Mouse (Mus musculus): Measurements from ENCODE around the gene Sfmbt2. TPM values are rescaled to one million over a fixed set of nuclear protein-coding genes. Genes with fewer than 3 reads are reported as not detected.

The Sfmbt2 gene
- polyA plus RNA-seq, 1 experiment from 2014 or later: 0.31 TPM

DNA sequence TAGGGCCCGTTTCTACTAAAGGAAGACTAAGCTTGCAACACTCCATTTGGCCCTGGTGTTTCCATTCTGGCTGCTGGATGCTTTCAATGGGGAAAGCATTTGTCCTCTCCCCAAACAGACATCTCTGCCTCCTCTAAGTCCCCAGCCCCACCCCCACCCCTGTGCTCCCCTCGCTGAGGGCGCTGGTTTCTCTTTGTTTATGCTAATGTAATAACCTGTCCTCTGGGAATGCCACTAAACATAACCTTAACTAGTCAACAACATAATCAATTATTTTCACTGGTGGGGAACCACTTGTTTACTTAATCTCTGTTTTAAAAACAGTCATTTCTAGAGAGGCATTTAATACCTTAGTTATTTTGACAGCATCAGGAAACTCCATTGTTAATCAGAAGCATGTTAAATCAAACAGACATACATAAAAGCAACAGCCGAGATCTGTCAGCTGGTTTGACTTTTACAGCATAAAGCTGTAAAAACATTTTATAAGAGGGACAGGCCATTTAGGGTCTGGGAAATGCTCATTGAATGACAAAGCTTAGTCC lies 20.0 kb upstream of the Sfmbt2 start:
- H3K4me3 ChIP-seq (replicated peaks): no peak overlapping the region
- no peak overlapping the region for H3K9ac ChIP-seq
- no peak for ATAC-seq (ENCODE audit: low read depth)
- no peak overlapping the region for H3K4me2 ChIP-seq
- no peaks in the 10 kb centered on the region for H3K9me3 ChIP-seq (replicated peaks)
- 29% methylated on average over 4 of the region's 4 CpGs for WGBS (ENCODE audit: insufficient replicate concordance)
- H3K27me3 ChIP-seq: no peaks in the 10 kb centered on the region
- H3K4me1 ChIP-seq (replicated peaks): no peaks in the 10 kb centered on the region
- H3K36me3 ChIP-seq: no peaks in the 10 kb centered on the region
- no peak for DNase-seq
- H3K27ac ChIP-seq: no peak overlapping the region

DNA sequence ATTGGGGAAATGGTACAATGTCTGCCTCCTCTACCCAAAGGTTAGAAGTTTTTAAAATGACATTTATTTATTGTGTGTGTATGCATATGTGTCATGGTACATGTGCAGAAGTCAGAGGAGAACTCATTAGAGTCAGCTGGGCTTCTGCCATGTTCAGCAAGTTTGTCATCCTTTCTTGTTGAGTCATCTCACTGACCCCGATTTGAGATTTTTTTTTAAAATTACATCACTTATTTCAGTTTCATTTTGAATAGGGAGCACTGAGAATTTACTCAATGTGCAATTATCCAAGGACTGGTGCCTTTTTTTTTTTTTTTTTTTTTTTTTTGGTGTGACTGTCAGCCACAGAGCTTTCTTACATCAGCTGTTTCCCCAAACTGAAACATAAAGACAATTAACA lies 19.2 kb upstream of the Sfmbt2 start:
- H3K36me3 ChIP-seq: no peaks in the 10 kb centered on the region
- H3K9me3 ChIP-seq (replicated peaks): no peaks in the 10 kb centered on the region
- DNase-seq: no peak
- no peak overlapping the region for H3K27ac ChIP-seq
- no peaks in the 10 kb centered on the region for H3K4me1 ChIP-seq (replicated peaks)
- H3K4me3 ChIP-seq (replicated peaks): no peak overlapping the region
- ATAC-seq (ENCODE audit: low read depth): no peak
- no peak overlapping the region for H3K4me2 ChIP-seq
- 59% methylated on average over 1 of the region's 1 CpGs for WGBS (ENCODE audit: insufficient replicate concordance)
- no peaks in the 10 kb centered on the region for H3K27me3 ChIP-seq
- H3K9ac ChIP-seq: no peak overlapping the region

DNA sequence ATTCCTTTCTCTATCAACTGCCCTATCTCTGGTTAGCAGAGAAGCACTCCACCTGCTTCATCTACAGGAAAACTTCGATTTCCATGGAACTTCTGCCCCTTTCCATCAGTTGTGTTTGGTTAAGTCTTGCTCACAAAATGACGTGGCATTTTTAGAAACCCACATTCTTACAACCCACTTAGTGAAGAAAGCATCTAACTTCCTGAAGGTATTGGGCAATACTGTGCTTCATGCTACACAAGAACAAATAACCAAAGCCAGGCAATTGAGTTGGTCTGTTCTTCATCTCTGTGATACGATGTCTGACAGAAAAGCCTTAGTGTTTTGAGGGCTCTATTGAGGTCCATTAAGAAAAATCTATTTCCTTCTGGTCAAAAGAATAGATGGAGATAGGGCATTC lies 17.4 kb upstream of the Sfmbt2 start:
- H3K4me1 ChIP-seq (replicated peaks): no peaks in the 10 kb centered on the region
- ATAC-seq (ENCODE audit: low read depth): no peak
- H3K9me3 ChIP-seq (replicated peaks): no peaks in the 10 kb centered on the region
- H3K27ac ChIP-seq: no peak overlapping the region
- H3K27me3 ChIP-seq: no peaks in the 10 kb centered on the region
- no peak overlapping the region for H3K4me3 ChIP-seq (replicated peaks)
- H3K4me2 ChIP-seq: no peak overlapping the region
- H3K9ac ChIP-seq: no peak overlapping the region
- DNase-seq: no peak
- 26% methylated on average over 3 of the region's 3 CpGs for WGBS (ENCODE audit: insufficient replicate concordance)
- H3K36me3 ChIP-seq: no peaks in the 10 kb centered on the region

DNA sequence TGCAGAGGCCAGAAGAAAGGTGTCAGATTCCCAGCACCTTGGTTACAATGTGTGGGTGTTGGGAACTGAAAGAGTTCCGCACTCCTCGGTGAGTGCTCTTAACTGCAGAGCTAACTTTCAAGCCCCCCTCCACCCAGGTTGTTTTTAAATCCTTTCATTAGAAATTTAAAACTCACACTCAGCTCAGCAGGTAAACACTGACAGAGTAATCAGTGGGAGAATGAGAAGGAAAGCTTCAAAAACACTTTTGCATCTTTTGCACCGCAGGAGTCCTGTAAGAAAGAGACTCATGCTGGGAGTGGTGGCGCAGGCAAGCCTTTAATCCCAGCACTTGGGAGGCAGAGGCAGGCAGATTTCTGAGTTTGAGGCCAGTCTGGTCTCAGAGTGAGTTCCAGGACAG lies 16.4 kb upstream of the Sfmbt2 start:
- DNase-seq (no peak), ATAC-seq (ENCODE audit: low read depth) (no peak)
- no peak overlapping the region for H3K9ac ChIP-seq
- H3K4me2 ChIP-seq: no peak overlapping the region
- H3K27ac ChIP-seq: no peak overlapping the region
- no peaks in the 10 kb centered on the region for H3K4me1 ChIP-seq (replicated peaks)
- H3K9me3 ChIP-seq (replicated peaks): no peaks in the 10 kb centered on the region
- no peak overlapping the region for H3K4me3 ChIP-seq (replicated peaks)
- H3K27me3 ChIP-seq: no peaks in the 10 kb centered on the region
- H3K36me3 ChIP-seq: no peaks in the 10 kb centered on the region
- 64% methylated on average over 4 of the region's 4 CpGs for WGBS (ENCODE audit: insufficient replicate concordance)

DNA sequence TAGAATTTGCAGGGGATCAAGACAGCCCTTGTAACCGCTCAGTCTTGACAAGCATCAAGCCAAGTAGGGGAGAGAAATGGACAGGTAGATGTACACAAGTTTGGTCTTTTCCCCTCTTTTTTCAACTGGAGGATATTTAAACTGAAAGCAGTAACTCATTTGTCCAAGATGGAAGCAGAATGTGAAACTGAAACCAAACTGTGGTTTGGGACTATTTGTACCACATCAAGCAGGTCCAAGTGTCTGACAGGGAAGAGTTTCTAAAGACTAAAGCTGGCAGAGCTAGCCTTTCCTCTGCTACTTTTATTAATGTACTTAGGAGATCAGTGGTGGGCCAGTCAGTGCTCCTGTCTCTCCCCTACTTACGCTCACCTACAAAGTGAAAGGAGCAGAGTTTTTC lies 10.4 kb upstream of the Sfmbt2 start:
- no peak overlapping the region for H3K4me3 ChIP-seq (replicated peaks)
- H3K4me2 ChIP-seq: no peak overlapping the region
- WGBS (ENCODE audit: insufficient replicate concordance): 62% methylated on average over 2 of the region's 2 CpGs
- H3K36me3 ChIP-seq: no peaks in the 10 kb centered on the region
- no peak overlapping the region for H3K9ac ChIP-seq
- H3K27me3 ChIP-seq: no peaks in the 10 kb centered on the region
- no peak overlapping the region for H3K27ac ChIP-seq
- no peak for ATAC-seq (ENCODE audit: low read depth)
- no peaks in the 10 kb centered on the region for H3K4me1 ChIP-seq (replicated peaks)
- no peak for DNase-seq
- no peaks in the 10 kb centered on the region for H3K9me3 ChIP-seq (replicated peaks)

DNA sequence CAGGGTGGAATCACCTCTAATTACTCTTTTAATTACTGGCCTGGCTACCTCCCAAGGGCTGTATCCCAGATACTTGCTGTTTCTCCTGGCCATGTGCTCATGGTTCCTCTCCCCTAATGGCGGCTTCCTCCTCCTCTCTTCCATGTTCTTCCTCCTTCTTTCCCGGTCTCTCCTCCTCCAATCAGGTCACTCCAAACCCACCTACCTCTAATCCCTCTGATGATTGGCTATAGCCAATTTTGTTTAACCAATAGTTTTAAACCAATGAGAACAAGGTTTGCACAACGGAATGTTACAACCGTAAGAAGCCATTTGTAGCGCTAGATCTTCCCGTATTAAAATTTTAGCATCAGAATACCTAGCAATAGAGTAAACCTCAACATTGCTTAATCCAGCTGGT lies 5.2 kb upstream of the Sfmbt2 start:
- H3K4me3 ChIP-seq (replicated peaks): no peak overlapping the region
- no peak overlapping the region for H3K4me2 ChIP-seq
- WGBS (ENCODE audit: insufficient replicate concordance): 83% methylated on average over 6 of the region's 6 CpGs
- no peak overlapping the region for H3K27ac ChIP-seq
- H3K9me3 ChIP-seq (replicated peaks): no peaks in the 10 kb centered on the region
- ATAC-seq (ENCODE audit: low read depth) (no peak), DNase-seq (no peak)
- H3K9ac ChIP-seq: no peak overlapping the region
- no peaks in the 10 kb centered on the region for H3K4me1 ChIP-seq (replicated peaks)
- H3K36me3 ChIP-seq: no peaks in the 10 kb centered on the region
- H3K27me3 ChIP-seq: peaks cover 33% of the 10 kb centered on the region

GRCm38 (mm10) chr2:10366284-10366683 lies 4.0 kb upstream of the Sfmbt2 start:
- Histone ChIP-seq H3K4me3 (replicated peaks) (no peak overlapping the region), H3K27me3 (peaks cover 45% of the 10 kb centered on the region), H3K4me1 (replicated peaks) (no peaks in the 10 kb centered on the region), H3K36me3 (no peaks in the 10 kb centered on the region), H3K4me2 (no peak overlapping the region), H3K9me3 (replicated peaks) (no peaks in the 10 kb centered on the region), H3K27ac (no peak overlapping the region), H3K9ac (no peak overlapping the region)
- WGBS (ENCODE audit: insufficient replicate concordance): 12% methylated on average over 2 of the region's 2 CpGs
- no peak for DNase-seq
- no peak for ATAC-seq (ENCODE audit: low read depth)

DNA sequence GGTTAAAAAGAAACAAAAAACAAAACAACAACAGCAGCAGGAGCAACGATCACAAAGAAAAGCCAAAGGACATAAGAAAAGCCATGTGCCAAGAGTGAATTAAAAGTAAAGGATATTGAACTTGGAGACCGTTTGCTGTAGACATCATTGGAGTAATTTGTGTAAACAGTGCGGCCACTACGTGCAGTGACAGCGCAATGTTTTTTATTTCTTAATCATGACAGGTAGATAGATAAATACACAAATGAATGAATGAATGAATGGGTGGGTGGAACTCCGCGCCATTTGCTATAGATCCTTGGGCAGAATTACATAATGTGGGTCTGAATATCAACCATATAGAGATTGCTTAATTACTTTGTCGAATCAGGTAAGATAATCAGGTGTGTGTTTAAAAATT lies 634 bp upstream of the Sfmbt2 start:
- Histone ChIP-seq H3K9ac (no peak overlapping the region), H3K4me3 (replicated peaks) (no peak overlapping the region), H3K27ac (no peak overlapping the region), H3K4me2 (no peak overlapping the region), H3K27me3 (peaks cover 79% of the 10 kb centered on the region), H3K9me3 (replicated peaks) (no peaks in the 10 kb centered on the region), H3K4me1 (replicated peaks) (peaks cover 10% of the 10 kb centered on the region), H3K36me3 (no peaks in the 10 kb centered on the region)
- DNase-seq (no peak), ATAC-seq (ENCODE audit: low read depth) (no peak)
- WGBS (ENCODE audit: insufficient replicate concordance): 4% methylated on average over 8 of the region's 8 CpGs

DNA sequence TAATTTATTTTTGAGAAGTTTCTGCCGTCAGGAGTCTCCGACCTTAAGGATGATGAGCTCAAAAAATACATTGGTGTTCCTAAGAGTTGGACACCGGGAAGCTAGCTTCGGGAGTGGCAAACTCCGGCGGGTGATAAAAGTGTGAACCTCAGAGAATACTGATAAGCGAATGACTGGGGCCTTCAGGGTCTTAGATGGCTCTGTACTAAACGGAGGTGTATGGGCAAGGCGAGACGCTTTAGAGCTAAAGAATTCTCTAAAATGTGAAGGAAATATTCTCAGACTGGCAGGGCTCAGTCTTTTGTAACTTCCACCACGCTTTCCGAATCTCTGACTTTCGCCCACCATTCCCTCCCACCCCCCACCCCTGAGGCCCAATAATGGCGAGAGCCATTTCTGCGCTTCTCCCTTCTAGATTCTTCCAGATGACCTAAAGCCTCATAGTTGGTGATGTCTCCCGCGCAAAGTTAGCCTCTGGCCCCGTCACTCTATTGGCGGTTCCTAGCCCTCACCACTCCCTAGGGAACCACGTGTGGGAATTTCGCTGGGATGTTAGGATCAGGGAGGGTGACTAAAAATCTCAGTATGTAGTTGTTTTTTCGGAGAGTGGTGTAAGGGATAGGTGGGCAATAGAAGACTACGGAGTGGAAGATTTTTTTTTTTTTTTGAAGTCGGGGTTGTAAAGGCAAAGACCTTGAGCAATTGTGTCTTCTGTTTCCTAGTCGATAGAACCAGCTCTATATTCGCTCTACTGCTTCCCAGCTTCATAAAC lies 563 bp downstream of the Sfmbt2 start:
- WGBS (ENCODE audit: insufficient replicate concordance): 1% methylated on average over 26 of the region's 26 CpGs
- H3K9me3 ChIP-seq (replicated peaks): no peaks in the 10 kb centered on the region
- H3K9ac ChIP-seq: no peak overlapping the region
- no peak overlapping the region for H3K27ac ChIP-seq
- H3K36me3 ChIP-seq: no peaks in the 10 kb centered on the region
- H3K4me3 ChIP-seq (replicated peaks): no peak overlapping the region
- no peak overlapping the region for H3K4me2 ChIP-seq
- peaks cover 91% of the 10 kb centered on the region for H3K27me3 ChIP-seq
- peaks cover 16% of the 10 kb centered on the region for H3K4me1 ChIP-seq (replicated peaks)
- DNase-seq (no peak), ATAC-seq (ENCODE audit: low read depth) (no peak)

- WGBS (ENCODE audit: insufficient replicate concordance): 4% methylated on average over 16 of the region's 16 CpGs
- peaks cover 94% of the 10 kb centered on the region for H3K27me3 ChIP-seq
These were observed 1.1 kb downstream of the Sfmbt2 start for GRCm38 (mm10) chr2:10371459-10371817.

GRCm38 (mm10) chr2:10371899-10372298 lies 1.6 kb downstream of the Sfmbt2 start:
- WGBS (ENCODE audit: insufficient replicate concordance): 1% methylated on average over 10 of the region's 18 CpGs
- no peak for ATAC-seq (ENCODE audit: low read depth)
- no peak for DNase-seq
- Histone ChIP-seq H3K9me3 (replicated peaks) (no peaks in the 10 kb centered on the region), H3K4me3 (replicated peaks) (peak overlapping the region; percentile 59; the same call in 1 of the 2 replicates), H3K4me1 (replicated peaks) (peaks cover 16% of the 10 kb centered on the region), H3K27ac (no peak overlapping the region), H3K4me2 (peak overlapping the region; percentile 74), H3K9ac (no peak overlapping the region), H3K36me3 (no peaks in the 10 kb centered on the region), H3K27me3 (peaks cover 92% of the 10 kb centered on the region)

More at GRCm38 (mm10) chr2:10371459-10371817, 1.1 kb downstream of the Sfmbt2 start:
- Histone ChIP-seq H3K4me2 (no peak overlapping the region), H3K9ac (no peak overlapping the region), H3K4me3 (replicated peaks) (no peak overlapping the region), H3K4me1 (replicated peaks) (peaks cover 16% of the 10 kb centered on the region), H3K27ac (no peak overlapping the region), H3K36me3 (no peaks in the 10 kb centered on the region), H3K9me3 (replicated peaks) (no peaks in the 10 kb centered on the region)
- ATAC-seq (ENCODE audit: low read depth) (no peak), DNase-seq (no peak)

DNA sequence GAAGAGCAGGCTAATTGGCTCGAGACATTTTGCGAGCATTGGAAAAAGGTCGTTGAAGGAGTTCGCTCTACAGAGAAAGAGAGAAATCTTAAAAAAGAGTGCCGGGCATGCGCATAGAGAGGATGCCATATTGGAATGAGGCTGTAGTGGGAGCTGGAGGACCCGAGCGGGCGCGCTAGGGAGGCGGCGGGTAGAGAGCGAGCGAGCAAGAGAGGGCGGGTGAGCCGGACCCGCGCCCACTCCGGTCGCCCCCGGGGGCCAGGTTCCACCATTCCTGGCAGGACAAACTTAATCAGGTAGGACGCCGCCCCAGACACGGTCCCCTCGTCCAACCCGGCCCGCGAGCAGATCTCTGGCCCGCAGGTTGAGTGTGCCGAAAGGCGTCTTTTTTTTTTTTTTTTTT lies 2.0 kb downstream of the Sfmbt2 start:
- WGBS (ENCODE audit: insufficient replicate concordance): under 1% methylated on average over 30 of the region's 31 CpGs
- peak overlapping the region; percentile 59 for H3K4me3 ChIP-seq (replicated peaks)
- DNase-seq (peak; percentile 17), ATAC-seq (ENCODE audit: low read depth) (peak; percentile 53)
- H3K36me3 ChIP-seq: no peaks in the 10 kb centered on the region
- no peak overlapping the region for H3K27ac ChIP-seq
- H3K4me2 ChIP-seq: peak overlapping the region; percentile 74
- no peak overlapping the region for H3K9ac ChIP-seq
- H3K4me1 ChIP-seq (replicated peaks): peaks cover 16% of the 10 kb centered on the region
- peaks cover 92% of the 10 kb centered on the region for H3K27me3 ChIP-seq
- no peaks in the 10 kb centered on the region for H3K9me3 ChIP-seq (replicated peaks)

Data from liver, embryonic 13.5 days (tissue).